Mouse (Mus musculus) left cerebral cortex, adult 11 months (tissue): Measurements from ENCODE around the gene Cdc73.
A peak's percentile ranks its signal among the peaks of the same experiment; 100 is the strongest.
"Not testable (repeated sequence)": the region's sequence is repeated elsewhere in the genome, so short reads cannot be mapped to it uniquely, and the experiment has no call there.

Experiments
- DNase-seq: peaks from one replicate; pipeline ENCODE4 v3.0.0; 2022; ENCODE audit warnings: low spot score

The Cdc73 gene

GRCm38 (mm10) chr1:143702741-143703262 is at the start of gene Cdc73:
Gene Cdc73 (minus strand): TSS chr1:143702893.
- DNase-seq = peak; percentile 88

DNA sequence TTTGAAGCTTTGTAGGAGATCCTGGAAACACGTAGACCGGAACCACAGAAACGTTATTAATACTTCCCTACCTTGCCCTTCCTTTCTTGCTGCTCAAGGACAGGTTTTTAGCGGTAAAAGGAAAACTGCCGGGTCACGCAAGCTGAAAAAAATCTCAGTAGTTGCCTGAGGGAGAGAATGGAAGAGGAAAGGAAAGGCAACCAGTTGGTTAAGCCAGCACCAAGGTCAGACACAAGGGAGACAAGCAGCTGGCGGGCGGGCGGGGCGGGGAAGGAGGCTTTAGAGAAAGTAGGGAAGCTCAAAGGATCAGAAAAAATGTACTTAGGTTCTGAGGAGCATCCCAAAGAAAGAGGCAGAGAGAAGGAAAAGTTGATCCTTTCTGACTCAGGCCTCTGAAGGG is 43.2 kb upstream of the Cdc73 start:
- no peak for DNase-seq

- DNase-seq = no peak
Observed at GRCm38 (mm10) chr1:143742186-143742585, 39.5 kb upstream of the Cdc73 start.

- no peak for DNase-seq
Observed at GRCm38 (mm10) chr1:143741331-143741730, 38.6 kb upstream of the Cdc73 start.

DNA sequence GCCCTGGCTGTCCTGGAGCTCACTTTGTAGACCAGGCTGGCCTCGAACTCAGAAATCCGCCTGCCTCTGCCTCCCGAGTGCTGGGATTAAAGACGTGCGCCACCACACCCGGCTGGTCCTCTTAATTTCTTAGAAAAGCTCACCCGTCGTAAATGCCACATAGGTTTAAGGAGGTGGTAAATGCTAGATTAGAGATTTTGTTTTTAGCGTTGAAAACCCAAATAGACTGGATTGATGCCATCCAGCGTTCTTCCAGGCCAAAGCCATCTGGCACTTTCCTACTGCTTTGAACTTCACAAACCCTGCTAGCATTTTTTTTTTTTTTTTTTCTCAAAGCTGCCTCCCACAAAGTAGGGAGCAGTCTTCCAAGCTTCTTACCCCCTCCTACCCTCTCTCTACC is 37.9 kb upstream of the Cdc73 start:
- no peak for DNase-seq

DNA sequence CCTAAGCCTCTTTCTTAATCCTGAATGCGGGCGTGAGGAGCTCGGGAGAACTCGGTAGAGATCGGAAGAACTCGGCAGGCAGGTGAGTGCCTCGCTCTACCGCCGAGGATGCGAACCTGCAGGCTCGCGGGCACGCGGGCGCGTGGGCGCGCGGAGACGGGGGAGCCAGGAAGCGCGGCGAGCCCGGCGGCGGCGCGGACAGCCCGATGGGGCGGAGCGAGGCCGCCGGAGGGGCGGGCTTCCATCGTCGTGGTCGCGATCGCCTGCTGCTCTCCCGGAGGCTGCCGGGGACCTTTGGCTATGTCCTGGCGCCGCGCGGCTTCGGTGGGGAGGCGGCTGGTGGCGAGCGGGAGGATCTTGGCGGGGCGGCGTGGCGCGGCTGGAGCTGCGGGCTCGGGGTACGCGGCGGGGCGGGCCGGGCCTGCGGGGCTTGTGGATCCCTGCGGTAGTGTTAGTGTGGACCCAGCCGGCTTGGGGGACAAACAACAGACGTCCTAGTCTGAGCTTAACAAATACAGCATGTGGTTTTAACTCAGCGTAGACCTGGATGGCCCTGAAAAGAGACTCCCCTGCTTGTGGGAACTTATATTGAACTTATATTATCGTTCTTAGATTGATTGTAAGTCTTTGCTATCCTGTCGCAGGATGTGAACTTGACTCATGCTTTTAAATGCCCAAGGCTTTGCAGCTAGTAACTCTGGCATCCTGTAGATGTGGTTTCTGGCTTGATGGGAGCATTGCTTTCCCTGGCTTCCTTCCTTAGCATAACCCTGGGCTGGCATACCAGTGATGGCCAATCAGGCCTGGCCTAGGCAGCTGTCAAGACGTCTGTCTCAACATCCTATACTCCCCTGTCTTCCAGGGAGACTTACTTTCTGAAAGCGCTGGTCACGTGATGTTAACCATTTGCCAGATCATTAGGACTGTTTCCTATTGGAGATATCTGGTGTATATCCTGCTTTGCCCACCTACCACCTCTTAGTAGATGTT is 37.0 kb upstream of the Cdc73 start:
- peak; percentile 80 for DNase-seq

GRCm38 (mm10) chr1:143738811-143739210 is 36.1 kb upstream of the Cdc73 start:
- no peak for DNase-seq

DNA sequence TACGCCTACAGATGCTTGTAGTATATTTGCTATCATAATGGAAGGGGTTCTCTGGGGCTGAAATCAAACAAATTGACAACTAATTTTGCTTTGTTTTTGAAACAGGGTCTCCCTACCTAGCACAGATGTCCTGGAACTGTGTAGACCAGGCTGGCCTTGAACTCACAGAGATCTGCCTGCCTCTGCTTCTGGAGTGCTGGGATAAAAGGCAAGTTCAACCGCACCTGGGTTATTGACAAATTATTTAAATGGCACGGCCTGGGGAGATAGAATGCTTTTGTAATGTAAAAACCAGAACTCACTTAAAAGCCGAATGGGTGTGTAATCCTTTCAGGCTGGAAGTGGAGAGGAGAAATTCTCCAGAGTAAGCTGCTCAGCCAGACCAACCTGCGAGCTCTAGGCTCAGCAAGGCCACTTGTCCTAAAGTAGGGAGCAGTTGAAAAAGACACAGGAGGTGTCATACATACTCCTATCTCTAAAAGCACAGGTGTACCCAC is 31.3 kb upstream of the Cdc73 start:
- no peak for DNase-seq

GRCm38 (mm10) chr1:143731691-143732090 is 29.0 kb upstream of the Cdc73 start:
- no peak for DNase-seq

DNA sequence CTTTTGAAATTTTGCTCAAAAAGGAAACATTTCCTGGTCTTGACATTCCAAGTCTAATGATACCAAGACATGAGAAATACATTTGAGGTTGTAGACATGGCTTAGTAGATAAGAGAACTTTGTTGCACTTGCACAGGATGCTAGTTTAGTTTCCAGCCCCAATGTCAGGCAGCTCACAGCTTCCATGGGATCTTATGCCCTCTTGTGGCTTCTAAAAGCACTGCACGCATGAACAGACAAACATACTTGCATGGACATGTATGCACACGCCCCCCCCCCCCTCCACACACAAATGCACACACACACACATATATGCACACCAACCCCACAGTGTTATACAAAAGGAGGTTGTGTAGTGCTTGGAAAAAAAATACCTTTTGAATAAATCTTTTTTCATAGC is 28.2 kb upstream of the Cdc73 start:
- no peak for DNase-seq

DNA sequence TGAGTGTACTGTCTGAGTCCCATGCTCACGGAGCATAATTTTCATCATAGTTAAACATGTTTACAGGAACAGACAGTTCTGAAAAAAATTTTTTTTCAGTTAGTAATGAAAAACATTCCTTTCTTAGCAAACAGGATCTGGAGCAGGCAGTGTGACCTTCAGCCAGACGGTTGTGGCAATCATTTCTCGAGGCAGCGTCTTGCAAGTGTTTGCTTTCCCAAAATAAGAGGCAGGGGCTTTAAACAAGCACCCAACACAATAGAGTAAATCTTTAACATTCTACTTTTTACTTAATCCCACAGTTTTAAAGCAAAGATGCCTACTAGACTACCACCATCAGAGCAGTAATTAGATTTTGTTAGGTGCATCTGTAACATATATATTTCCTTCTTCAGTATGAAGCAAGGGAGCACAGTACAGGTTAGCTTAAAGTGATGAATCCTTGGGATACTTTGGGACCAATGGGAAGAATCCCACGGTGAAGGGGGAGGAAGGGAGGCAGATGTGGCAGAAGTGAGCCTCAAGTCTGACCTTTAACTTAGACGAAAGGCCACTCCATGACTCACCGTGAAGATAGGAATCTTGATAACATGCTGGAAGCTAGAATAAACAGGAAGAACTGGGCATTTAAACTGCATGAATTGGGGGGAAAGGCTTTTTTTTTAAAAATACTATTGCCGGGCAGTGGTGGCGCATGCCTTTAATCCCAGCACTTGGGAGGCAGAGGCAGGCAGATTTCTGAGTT is 25.2 kb upstream of the Cdc73 start:
- no peak for DNase-seq

DNA sequence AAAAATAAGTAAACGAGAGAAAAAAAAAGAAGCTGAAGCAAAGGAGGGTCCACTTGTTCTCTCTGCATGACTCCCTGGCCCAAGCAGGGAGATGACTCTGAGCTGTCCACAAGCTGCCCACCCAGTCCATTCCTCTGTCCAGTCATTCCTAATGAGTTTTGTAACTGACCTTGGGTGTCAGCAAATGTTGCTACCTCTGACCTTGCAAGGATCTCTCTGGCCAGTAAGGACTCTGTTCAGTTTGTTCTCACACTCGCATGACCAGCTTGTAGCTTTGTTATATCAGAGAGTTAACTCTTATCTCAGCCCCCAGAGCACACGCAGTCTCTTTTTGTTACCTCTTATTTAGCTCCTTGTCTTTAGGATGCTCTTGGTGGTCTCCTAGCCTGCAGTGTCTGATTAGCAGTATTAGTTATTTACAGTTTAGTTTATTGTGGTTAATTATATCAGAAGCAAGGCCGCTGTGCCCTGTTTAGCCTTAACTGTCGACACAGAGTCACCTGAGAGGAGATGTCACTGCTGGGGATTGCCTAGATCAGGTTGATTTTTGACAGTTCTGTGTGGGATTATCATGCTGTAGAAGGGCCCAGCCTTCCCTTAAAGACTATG is 21.9 kb upstream of the Cdc73 start:
- no peak for DNase-seq

DNA sequence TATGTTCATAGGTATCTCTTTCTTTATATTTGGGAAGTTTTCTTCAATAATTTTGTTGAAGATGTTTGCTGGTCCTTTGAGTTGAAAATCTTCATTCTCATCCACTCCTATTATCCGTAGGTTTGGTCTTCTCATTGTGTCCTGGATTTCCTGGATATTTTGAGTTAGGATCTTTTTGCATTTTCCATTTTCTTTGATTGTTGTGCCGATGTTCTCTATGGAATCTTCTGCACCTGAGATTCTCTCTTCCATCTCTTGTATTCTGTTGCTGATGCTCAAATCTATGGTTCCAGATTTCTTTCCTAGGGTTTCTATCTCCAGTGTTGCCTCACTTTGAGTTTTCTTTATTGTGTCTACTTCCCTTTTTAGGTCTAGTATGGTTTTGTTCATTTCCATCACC is 13.3 kb upstream of the Cdc73 start, which contains the start of gene Glrx2:
Glrx2 (plus strand) TSS at position 301 of the 400 bp plus-strand sequence.
- DNase-seq = not testable (repeated sequence)

DNA sequence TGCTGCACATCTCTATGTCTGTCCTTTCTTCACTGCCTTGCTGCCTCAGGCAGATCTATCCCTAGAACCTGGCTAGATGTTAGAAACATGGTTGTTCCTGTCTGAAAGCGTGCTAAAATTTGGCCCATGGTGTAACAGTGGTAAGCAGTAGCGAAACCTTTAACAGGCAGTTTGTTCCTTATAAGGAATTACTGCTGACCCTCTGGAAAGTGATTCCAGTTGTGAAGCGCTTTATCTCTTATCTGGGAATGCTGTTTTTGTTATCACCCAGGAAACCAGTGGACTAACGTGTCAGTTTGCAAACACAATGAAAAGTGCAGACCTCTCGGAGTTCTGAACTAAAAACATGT is 7.9 kb upstream of the Cdc73 start:
- DNase-seq = no peak

DNA sequence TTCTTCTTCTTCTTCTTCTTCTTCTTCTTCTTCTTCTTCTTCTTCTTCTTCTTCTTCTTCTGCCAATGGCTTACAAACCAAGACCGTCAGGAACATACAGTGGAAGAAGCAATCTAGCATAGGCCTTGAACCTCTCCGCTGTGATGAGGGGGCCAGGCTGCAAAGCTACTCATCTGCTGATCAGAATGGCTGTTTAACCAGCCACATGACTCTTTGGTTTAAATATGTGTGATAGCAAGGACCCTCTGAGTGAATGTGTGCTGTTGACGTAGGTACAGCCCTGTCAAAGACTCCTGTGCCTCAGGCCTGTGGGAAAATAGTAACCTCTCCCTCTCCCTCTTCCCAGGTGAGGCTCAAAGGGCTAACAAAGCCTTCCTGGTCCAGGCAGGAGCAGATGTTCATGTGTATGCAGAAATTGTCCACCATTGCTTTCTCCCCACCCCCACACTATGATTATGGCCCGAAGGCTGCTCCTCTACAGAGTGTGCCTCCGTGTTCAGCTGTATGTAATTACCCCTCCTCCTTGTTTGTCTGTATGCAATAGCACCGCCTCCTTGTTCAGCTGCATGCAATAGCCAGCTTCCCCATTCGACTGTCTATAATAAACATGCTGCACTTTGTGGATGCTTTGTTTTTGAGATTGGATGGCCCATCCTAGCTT is 7.4 kb upstream of the Cdc73 start:
- DNase-seq = no peak

- DNase-seq = no peak
Observed at GRCm38 (mm10) chr1:143708361-143708760, 5.7 kb upstream of the Cdc73 start.

- DNase-seq = no peak
Observed at GRCm38 (mm10) chr1:143707006-143707405, 4.3 kb upstream of the Cdc73 start.

GRCm38 (mm10) chr1:143702141-143702740 is 452 bp downstream of the Cdc73 start:
- DNase-seq = no peak

DNA sequence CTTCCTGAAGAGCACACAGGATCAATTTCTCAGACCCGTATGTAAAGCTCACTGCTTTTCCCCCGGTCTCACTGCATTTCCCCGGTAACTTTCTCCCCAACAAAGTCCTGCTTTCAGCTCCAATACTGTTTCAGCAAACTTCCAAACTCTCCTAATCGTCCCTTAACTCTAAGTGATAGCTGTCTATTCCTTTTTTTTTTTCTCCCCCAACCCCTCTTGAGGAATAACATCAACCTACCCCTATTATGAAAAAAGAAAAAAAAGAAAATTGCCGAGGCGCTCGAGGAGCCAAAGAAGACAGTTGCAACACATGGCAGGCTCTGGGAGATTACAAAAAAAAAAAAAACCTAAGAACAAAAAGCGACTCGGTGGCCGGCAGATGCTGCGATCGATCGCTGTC is 957 bp downstream of the Cdc73 start:
- DNase-seq = no peak

- DNase-seq = no peak
Observed at GRCm38 (mm10) chr1:143684849-143685248, 17.8 kb downstream of the Cdc73 start.

DNA sequence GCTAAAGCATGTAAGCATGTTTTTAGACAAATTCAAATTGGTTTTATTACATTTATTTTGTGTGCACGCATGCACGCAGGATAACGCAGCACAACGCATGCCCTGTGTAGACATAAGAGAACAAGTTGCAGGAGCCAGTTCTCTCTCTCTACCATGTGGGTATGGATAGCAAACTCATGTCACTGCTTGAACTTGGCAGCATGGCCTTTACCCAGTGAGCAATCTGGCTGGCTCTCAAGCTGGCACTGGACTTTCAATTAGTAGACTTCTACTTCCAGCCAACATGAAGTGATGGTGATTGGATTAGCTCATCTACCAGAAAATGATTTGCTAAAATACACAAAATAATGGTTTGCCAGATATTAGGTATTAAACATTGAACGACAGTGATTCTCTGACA is 21.6 kb downstream of the Cdc73 start:
- no peak for DNase-seq
